Mouse (Mus musculus): ENCODE results near the gene Lrp4.

- TF ChIP-seq CTCF (IDR thresholded peaks at IDR 0.05) (no peak), POLR2A (IDR thresholded peaks at IDR 0.05; ENCODE audit: insufficient read depth, low read depth, low read length) (no peak)
These were observed 7.0 kb upstream of the Lrp4 start for GRCm38 (mm10) chr2:91450316-91450715.
